Mouse (Mus musculus): ENCODE data around the gene Rdh11. TPM values are rescaled to one million over a fixed set of nuclear protein-coding genes. Genes with fewer than 3 reads are reported as not detected.

Gene Rdh11
- polyA plus RNA-seq, 1 experiment, result 0.22 TPM

- Histone ChIP-seq H3K4me1 (ENCODE audit: control insufficient read depth) (no peaks in the 10 kb centered on the region), H3K9me3 (ENCODE audit: control insufficient read depth, low read length) (no peaks in the 10 kb centered on the region), H3K4me3 (replicated peaks) (no peak overlapping the region), H3K36me3 (ENCODE audit: control insufficient read depth) (peaks cover 69% of the 10 kb centered on the region), H3K27me3 (ENCODE audit: control insufficient read depth) (no peaks in the 10 kb centered on the region)
- no peak for TF ChIP-seq TAL1 (IDR thresholded peaks at IDR 0.05; ENCODE audit: low read length)
- TF ChIP-seq GATA1 (IDR thresholded peaks at IDR 0.05; ENCODE audit: low read length), result no peak
Observed at GRCm38 (mm10) chr12:79162876-79163275, 29.2 kb downstream of the Rdh11 start.

GRCm38 (mm10) chr12:79149653-79150052, 42.4 kb downstream of the Rdh11 start:
- Histone ChIP-seq H3K4me1 (ENCODE audit: control insufficient read depth) (no peaks in the 10 kb centered on the region), H3K27me3 (ENCODE audit: control insufficient read depth) (no peaks in the 10 kb centered on the region), H3K36me3 (ENCODE audit: control insufficient read depth) (peaks cover 6% of the 10 kb centered on the region), H3K9me3 (ENCODE audit: control insufficient read depth, low read length) (no peaks in the 10 kb centered on the region), H3K4me3 (replicated peaks) (no peak overlapping the region)
- no peak for TF ChIP-seq TAL1 (IDR thresholded peaks at IDR 0.05; ENCODE audit: low read length)
- no peak for TF ChIP-seq GATA1 (IDR thresholded peaks at IDR 0.05; ENCODE audit: low read length)

GRCm38 (mm10) chr12:79141384-79141783, 50.7 kb downstream of the Rdh11 start:
- Histone ChIP-seq H3K4me3 (replicated peaks) (no peak overlapping the region), H3K9me3 (ENCODE audit: control insufficient read depth, low read length) (no peaks in the 10 kb centered on the region), H3K36me3 (ENCODE audit: control insufficient read depth) (no peaks in the 10 kb centered on the region), H3K4me1 (ENCODE audit: control insufficient read depth) (no peaks in the 10 kb centered on the region), H3K27me3 (ENCODE audit: control insufficient read depth) (no peaks in the 10 kb centered on the region)
- no peak for TF ChIP-seq TAL1 (IDR thresholded peaks at IDR 0.05; ENCODE audit: low read length)
- no peak for TF ChIP-seq GATA1 (IDR thresholded peaks at IDR 0.05; ENCODE audit: low read length)

GRCm38 (mm10) chr12:79140811-79141210, 51.3 kb downstream of the Rdh11 start:
- H3K4me3 ChIP-seq (replicated peaks), result no peak overlapping the region
- no peaks in the 10 kb centered on the region for H3K4me1 ChIP-seq (ENCODE audit: control insufficient read depth)
- H3K36me3 ChIP-seq (ENCODE audit: control insufficient read depth), result no peaks in the 10 kb centered on the region
- H3K27me3 ChIP-seq (ENCODE audit: control insufficient read depth), result no peaks in the 10 kb centered on the region
- H3K9me3 ChIP-seq (ENCODE audit: control insufficient read depth, low read length), result no peaks in the 10 kb centered on the region
- no peak for TF ChIP-seq GATA1 (IDR thresholded peaks at IDR 0.05; ENCODE audit: low read length)
- TF ChIP-seq TAL1 (IDR thresholded peaks at IDR 0.05; ENCODE audit: low read length), result no peak

- no peak for TF ChIP-seq GATA1 (IDR thresholded peaks at IDR 0.05; ENCODE audit: low read length)
- no peak for TF ChIP-seq TAL1 (IDR thresholded peaks at IDR 0.05; ENCODE audit: low read length)
- Histone ChIP-seq H3K4me3 (replicated peaks) (no peak overlapping the region), H3K27me3 (ENCODE audit: control insufficient read depth) (peaks cover 3% of the 10 kb centered on the region), H3K36me3 (ENCODE audit: control insufficient read depth) (no peaks in the 10 kb centered on the region), H3K4me1 (ENCODE audit: control insufficient read depth) (no peaks in the 10 kb centered on the region), H3K9me3 (ENCODE audit: control insufficient read depth, low read length) (no peaks in the 10 kb centered on the region)
Observed at GRCm38 (mm10) chr12:79139417-79139816, 52.7 kb downstream of the Rdh11 start.

GRCm38 (mm10) chr12:79138999-79139398, 53.1 kb downstream of the Rdh11 start:
- H3K27me3 ChIP-seq (ENCODE audit: control insufficient read depth), result peaks cover 5% of the 10 kb centered on the region
- no peaks in the 10 kb centered on the region for H3K36me3 ChIP-seq (ENCODE audit: control insufficient read depth)
- no peak for TF ChIP-seq TAL1 (IDR thresholded peaks at IDR 0.05; ENCODE audit: low read length)
- no peak for TF ChIP-seq GATA1 (IDR thresholded peaks at IDR 0.05; ENCODE audit: low read length)
- H3K9me3 ChIP-seq (ENCODE audit: control insufficient read depth, low read length), result no peaks in the 10 kb centered on the region
- no peaks in the 10 kb centered on the region for H3K4me1 ChIP-seq (ENCODE audit: control insufficient read depth)
- H3K4me3 ChIP-seq (replicated peaks), result no peak overlapping the region

GRCm38 (mm10) chr12:79136949-79137348, 55.1 kb downstream of the Rdh11 start:
- no peak overlapping the region for H3K4me3 ChIP-seq (replicated peaks)
- TF ChIP-seq GATA1 (IDR thresholded peaks at IDR 0.05; ENCODE audit: low read length) (no peak), TAL1 (IDR thresholded peaks at IDR 0.05; ENCODE audit: low read length) (no peak)
- peaks cover 24% of the 10 kb centered on the region for H3K27me3 ChIP-seq (ENCODE audit: control insufficient read depth)
- no peaks in the 10 kb centered on the region for H3K36me3 ChIP-seq (ENCODE audit: control insufficient read depth)
- no peaks in the 10 kb centered on the region for H3K4me1 ChIP-seq (ENCODE audit: control insufficient read depth)
- no peaks in the 10 kb centered on the region for H3K9me3 ChIP-seq (ENCODE audit: control insufficient read depth, low read length)

- TF ChIP-seq GATA1 (IDR thresholded peaks at IDR 0.05; ENCODE audit: low read length) (no peak), TAL1 (IDR thresholded peaks at IDR 0.05; ENCODE audit: low read length) (no peak)
- no peak overlapping the region for H3K4me3 ChIP-seq (replicated peaks)
- H3K4me1 ChIP-seq (ENCODE audit: control insufficient read depth), result peaks cover 8% of the 10 kb centered on the region
- H3K36me3 ChIP-seq (ENCODE audit: control insufficient read depth), result no peaks in the 10 kb centered on the region
- H3K27me3 ChIP-seq (ENCODE audit: control insufficient read depth), result peaks cover 42% of the 10 kb centered on the region
- no peaks in the 10 kb centered on the region for H3K9me3 ChIP-seq (ENCODE audit: control insufficient read depth, low read length)
Observed at GRCm38 (mm10) chr12:79135105-79135504, 57.0 kb downstream of the Rdh11 start.

- H3K4me1 ChIP-seq (ENCODE audit: control insufficient read depth), result peaks cover 8% of the 10 kb centered on the region
- H3K9me3 ChIP-seq (ENCODE audit: control insufficient read depth, low read length), result no peaks in the 10 kb centered on the region
- TF ChIP-seq TAL1 (IDR thresholded peaks at IDR 0.05; ENCODE audit: low read length) (no peak), GATA1 (IDR thresholded peaks at IDR 0.05; ENCODE audit: low read length) (no peak)
- H3K36me3 ChIP-seq (ENCODE audit: control insufficient read depth), result no peaks in the 10 kb centered on the region
- peaks cover 46% of the 10 kb centered on the region for H3K27me3 ChIP-seq (ENCODE audit: control insufficient read depth)
- H3K4me3 ChIP-seq (replicated peaks), result no peak overlapping the region
Observed at GRCm38 (mm10) chr12:79134676-79135075, 57.4 kb downstream of the Rdh11 start.

All from erythroblast, embryonic 14.5 days (primary cell).